Mouse (Mus musculus): Measurements from ENCODE around the gene Gprc5b. TPM values are rescaled to one million over a fixed set of nuclear protein-coding genes. Genes with fewer than 3 reads are reported as not detected.

Gprc5b gene
- polyA plus RNA-seq (2016; fragmentation: Nextera tagmentation; extraction: Ambion mirVana), result 17.5 and 25.4 TPM in 2 replicates

DNA sequence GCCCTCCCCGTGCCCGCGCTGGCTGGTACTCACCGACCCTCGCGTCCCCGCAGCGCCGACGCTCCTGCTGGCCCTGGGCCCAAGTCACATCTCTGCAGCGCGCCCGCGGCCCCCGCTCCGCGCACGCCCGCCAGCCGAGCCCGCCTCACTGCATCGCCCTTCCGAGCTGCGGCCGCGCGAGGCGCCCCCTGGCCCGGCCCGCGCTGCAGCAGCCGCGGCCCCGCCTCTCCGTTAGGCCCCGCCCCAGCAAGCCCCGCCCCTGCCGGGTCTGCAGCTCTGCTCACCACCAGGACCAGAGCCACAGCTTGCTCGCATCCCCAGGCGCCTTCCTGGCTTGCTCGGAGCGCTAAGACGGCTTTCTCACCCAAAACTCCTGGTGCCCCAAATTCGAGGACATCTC lies at the start of gene Gprc5b:
TSS of gene Gprc5b (minus strand) at position 205 of the 400 bp plus-strand sequence.
- DNase-seq (ENCODE audit: low spot score), result peak; percentile 90
- Histone ChIP-seq H3K27ac (peak within 1 kb of the TSS; percentile 94), H3K4me3 (peak within 1 kb of the TSS; percentile 83), H3K36me3 (peaks cover 10% of the 10 kb centered on the region), H3K9me3 (no peaks in the 10 kb centered on the region), H3K27me3 (ENCODE audit: insufficient read depth, poor library complexity, severe bottlenecking) (peaks cover 6% of the 10 kb centered on the region), H3K4me1 (replicated peaks) (peaks cover 52% of the 10 kb centered on the region)
- WGBS, result under 1% methylated on average over 44 of the region's 44 CpGs

DNA sequence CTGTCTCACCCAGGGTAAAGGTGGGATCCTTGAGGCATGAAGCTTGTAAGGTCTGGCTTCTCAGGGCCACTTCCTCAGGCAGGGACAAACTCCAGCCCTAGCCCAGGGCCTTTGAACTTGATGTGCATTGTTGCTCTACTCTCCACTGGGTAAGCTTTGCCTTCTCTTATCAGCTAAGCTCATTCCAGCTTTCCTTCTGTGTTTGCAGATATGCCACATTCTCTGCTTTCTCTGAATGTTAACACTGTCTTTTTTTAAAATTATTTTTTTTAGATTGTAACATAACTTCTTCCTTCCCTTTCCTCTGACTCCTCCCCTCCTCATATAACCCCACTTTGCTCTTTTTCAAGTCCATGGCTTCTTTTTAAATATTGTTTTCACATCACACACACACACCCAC lies 46.5 kb upstream of the Gprc5b start:
- Histone ChIP-seq H3K36me3 (no peaks in the 10 kb centered on the region), H3K4me3 (no peak overlapping the region), H3K27me3 (ENCODE audit: insufficient read depth, poor library complexity, severe bottlenecking) (no peaks in the 10 kb centered on the region), H3K4me1 (replicated peaks) (no peaks in the 10 kb centered on the region), H3K27ac (no peak overlapping the region), H3K9me3 (no peaks in the 10 kb centered on the region)
- DNase-seq (ENCODE audit: low spot score), result no peak

DNA sequence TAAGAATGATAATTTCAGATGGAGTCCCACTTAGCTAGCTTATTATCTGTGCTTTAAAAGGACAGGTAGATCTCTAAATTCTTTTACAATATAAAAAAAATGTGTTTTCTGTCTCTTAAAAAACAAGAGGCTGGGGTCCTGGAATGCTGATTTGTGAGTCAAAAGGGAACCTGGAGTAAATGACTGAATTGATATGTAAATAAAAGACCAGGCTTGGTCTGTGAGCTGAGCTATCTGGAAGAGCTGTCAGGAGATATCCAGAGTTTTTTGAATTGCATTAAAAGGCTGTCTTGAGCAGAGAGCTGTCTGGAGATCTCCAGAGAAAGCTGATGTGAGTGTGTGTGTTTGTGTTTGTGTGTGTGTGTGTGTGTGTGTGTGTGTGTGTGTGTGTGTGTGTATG lies 42.6 kb upstream of the Gprc5b start:
- no peak overlapping the region for H3K27ac ChIP-seq
- H3K4me3 ChIP-seq, result no peak overlapping the region
- no peaks in the 10 kb centered on the region for H3K27me3 ChIP-seq (ENCODE audit: insufficient read depth, poor library complexity, severe bottlenecking)
- no peaks in the 10 kb centered on the region for H3K9me3 ChIP-seq
- DNase-seq (ENCODE audit: low spot score), result no peak
- H3K36me3 ChIP-seq, result no peaks in the 10 kb centered on the region
- no peaks in the 10 kb centered on the region for H3K4me1 ChIP-seq (replicated peaks)

DNA sequence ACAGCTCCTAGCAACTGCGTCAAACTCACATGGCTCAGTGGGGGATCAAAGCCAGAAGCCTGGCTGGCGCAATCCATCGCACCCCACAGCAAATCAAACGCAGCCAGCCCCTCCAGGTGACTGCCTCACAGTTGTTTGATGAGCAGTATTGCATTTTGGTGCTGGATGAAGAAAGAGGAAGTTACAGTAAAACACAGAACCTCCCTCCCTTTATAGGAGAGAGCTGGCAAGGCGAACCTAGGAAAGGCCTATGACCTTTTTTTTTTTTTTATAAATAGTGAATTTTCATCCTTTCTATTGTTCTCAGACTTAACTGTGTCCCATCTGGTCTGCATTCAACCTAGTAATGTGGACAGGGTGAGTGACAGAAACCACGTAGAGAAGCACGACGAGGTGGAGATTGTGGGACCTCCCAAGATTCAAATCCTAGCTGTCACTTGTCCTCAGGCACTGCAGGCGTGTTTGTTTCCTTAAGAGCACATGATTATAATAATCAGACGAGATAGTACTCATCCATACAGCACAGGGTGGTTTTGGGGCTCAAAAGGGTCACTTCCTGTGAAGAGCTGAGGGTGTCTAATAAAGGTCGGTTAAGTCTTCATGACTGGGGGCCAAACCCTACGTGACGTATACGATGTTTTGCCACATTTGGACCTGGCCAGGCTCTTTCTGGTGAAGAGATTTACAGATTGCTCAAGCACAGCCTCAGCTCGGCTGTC lies 39.4 kb upstream of the Gprc5b start:
- Histone ChIP-seq H3K9me3 (no peaks in the 10 kb centered on the region), H3K27ac (no peak overlapping the region), H3K36me3 (no peaks in the 10 kb centered on the region), H3K27me3 (ENCODE audit: insufficient read depth, poor library complexity, severe bottlenecking) (no peaks in the 10 kb centered on the region), H3K4me1 (replicated peaks) (no peaks in the 10 kb centered on the region), H3K4me3 (no peak overlapping the region)
- 70% methylated on average over 15 of the region's 15 CpGs for WGBS
- no peak for DNase-seq (ENCODE audit: low spot score)

DNA sequence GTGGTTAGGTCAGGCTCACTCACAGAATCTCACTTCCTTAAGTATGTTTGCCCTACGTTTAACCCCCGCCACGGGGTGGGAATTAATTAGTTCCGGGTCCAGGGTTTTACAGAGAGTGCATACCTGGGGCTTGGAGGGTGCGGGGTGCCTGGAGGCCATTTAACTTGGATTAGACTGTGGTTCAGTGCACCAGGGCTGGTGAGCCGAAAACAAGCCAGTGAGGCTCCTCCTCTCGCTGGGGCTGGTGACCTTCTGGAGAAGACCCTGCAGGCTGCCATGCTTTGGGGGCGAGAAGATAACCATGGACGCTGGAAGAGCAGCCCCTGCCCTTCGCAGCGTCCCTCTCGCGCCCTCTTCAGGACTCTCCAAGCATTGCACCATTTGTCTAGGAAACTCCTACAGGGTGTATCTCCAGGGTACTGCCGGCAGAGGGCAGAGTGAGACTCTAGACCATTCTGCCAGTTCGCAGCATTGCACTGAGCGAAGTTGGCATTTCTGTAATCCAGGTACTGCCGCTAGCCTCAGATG lies 28.4 kb upstream of the Gprc5b start:
- Histone ChIP-seq H3K4me3 (no peak overlapping the region), H3K27me3 (ENCODE audit: insufficient read depth, poor library complexity, severe bottlenecking) (no peaks in the 10 kb centered on the region), H3K4me1 (replicated peaks) (0 out of 2 replicates have a peak, but pooled peaks cover 4% of the 10 kb centered on the region), H3K9me3 (no peaks in the 10 kb centered on the region), H3K27ac (peak overlapping the region; percentile 50; the same call in 1 of the 2 replicates), H3K36me3 (no peaks in the 10 kb centered on the region)
- WGBS, result 33% methylated on average over 17 of the region's 17 CpGs
- DNase-seq (ENCODE audit: low spot score), result peak; percentile 76

DNA sequence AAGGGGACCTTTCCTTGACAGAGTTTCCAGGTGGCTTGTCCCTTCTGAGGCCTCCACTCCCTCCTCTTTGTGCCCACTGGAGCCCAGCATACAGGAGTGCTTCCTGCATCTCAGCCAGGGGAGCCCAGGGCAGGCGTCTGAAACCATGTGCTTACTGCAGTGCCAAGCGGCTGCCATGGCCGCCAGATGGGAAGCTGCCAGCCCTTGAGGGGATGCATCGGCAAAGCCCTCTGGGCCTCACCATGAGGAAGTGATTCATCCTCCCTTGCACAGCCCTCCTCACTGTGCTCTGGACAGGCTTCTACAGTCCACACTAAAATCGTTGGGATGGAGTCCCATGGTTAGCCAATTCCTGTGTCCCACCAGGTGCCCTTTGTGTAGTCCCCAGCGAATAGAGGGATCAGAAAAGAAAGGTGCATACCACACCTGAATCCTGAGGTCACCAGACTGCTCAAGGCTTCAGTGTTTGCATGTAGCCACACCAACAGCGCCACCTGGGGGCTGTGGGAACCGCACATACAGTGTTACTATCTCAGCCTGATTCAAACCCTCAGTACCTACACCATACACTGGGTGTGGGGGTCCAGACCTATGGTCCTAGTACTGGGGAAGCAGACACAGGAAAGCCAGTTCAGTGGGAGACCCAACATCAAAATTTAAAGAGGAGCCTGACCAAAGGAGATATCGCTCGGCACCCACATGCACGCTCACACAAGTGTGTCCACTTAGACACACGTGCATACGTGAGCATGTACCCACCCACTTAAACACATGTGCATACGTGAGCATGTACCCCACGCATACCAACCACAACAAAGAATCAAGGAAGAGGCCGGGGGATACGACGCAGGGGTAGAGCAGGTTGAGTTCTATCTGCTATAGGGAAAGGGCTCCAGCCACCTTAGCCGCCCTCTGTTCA lies 27.5 kb upstream of the Gprc5b start:
- Histone ChIP-seq H3K27me3 (ENCODE audit: insufficient read depth, poor library complexity, severe bottlenecking) (no peaks in the 10 kb centered on the region), H3K4me3 (no peak overlapping the region), H3K36me3 (no peaks in the 10 kb centered on the region), H3K9me3 (no peaks in the 10 kb centered on the region), H3K27ac (0 out of 2 replicates have a peak overlapping the region, but pooled peaks have one; percentile 24), H3K4me1 (replicated peaks) (0 out of 2 replicates have a peak, but pooled peaks cover 4% of the 10 kb centered on the region)
- peak; percentile 27 for DNase-seq (ENCODE audit: low spot score)
- 79% methylated on average over 19 of the region's 19 CpGs for WGBS

DNA sequence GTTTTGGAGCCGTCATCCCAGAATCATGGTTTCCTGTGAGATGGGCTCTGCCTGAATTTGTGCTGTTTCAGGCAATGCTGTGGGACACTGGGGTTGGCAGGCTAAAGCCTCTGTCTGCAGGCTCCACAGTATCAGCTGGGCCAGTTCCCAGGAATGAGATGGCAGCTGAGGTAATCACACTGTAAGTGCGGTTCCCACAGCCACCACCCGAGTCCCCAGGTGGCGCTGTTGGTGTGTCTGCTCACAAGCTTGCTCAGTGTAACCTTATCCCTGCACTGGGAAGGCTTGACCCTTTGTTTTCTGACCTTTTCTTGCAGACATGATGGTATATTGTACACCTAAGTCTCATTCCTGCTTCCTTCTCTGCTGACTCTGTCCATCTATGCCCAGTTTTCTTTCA lies 24.5 kb upstream of the Gprc5b start:
- WGBS, result 13% methylated on average over 4 of the region's 4 CpGs
- Histone ChIP-seq H3K9me3 (no peaks in the 10 kb centered on the region), H3K36me3 (no peaks in the 10 kb centered on the region), H3K4me3 (no peak overlapping the region), H3K27ac (peak overlapping the region; percentile 25; the same call in 1 of the 2 replicates), H3K27me3 (ENCODE audit: insufficient read depth, poor library complexity, severe bottlenecking) (no peaks in the 10 kb centered on the region), H3K4me1 (replicated peaks) (0 out of 2 replicates have a peak, but pooled peaks cover 4% of the 10 kb centered on the region)
- peak; percentile 73 for DNase-seq (ENCODE audit: low spot score)

DNA sequence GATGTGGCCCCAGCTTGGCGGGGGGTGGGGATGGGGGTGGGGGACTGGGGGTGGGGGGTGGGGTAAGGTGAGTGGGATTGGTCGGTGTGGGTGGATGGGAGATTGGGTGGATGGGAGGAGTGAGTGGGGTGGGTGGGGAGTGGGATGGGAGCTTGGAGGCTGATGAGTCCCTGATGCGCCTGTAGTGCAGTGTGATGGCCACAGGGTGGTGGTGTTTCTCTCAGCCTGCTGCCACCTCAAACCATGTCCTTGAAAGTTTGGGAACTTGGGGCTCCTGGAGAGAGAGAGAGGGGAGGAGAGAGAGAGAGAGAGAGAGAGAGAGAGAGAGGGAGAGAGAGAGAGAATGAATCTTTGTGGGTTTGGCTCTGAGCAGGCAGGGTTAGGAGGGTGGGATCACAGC lies 20.7 kb upstream of the Gprc5b start:
- Histone ChIP-seq H3K4me1 (replicated peaks) (no peaks in the 10 kb centered on the region), H3K27ac (no peak overlapping the region), H3K27me3 (ENCODE audit: insufficient read depth, poor library complexity, severe bottlenecking) (no peaks in the 10 kb centered on the region), H3K9me3 (no peaks in the 10 kb centered on the region), H3K36me3 (no peaks in the 10 kb centered on the region), H3K4me3 (no peak overlapping the region)
- 0% methylated on average over 3 of the region's 3 CpGs for WGBS
- peak; percentile 49 for DNase-seq (ENCODE audit: low spot score)

DNA sequence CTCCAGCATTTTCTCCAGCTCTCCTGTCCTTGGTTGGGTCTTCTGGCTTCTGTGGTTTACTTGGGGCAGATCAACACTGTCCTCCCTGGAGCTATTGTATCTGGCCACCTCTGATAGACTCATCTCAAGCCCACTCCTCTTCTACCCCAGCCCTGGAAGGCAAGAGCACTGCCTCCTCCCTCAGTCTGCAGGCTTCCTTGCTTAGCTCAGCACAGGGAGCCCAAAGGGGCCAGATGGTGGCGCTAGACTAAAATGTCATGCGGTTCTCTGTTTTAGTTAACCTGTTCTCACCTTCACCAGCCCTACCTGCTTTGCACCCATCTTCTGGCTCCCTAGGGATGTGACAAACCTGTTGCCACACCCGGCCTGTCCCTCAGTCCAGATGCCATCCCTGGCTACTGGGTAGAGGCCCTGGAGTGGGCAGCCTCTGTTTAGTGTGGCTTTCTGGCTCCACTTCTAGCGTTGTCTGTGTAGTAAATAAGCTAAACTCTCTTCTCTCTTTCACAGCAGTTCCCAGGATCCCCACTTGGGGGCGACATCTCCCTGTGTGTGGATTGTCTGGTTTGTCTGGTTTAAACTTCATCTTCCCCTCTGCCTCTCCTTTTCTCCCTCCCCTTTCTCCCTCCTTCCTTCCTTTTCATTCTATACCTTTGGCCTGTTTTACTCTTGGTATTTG lies 16.0 kb upstream of the Gprc5b start:
- Histone ChIP-seq H3K4me1 (replicated peaks) (no peaks in the 10 kb centered on the region), H3K27ac (no peak overlapping the region), H3K4me3 (no peak overlapping the region), H3K27me3 (ENCODE audit: insufficient read depth, poor library complexity, severe bottlenecking) (no peaks in the 10 kb centered on the region), H3K36me3 (no peaks in the 10 kb centered on the region), H3K9me3 (no peaks in the 10 kb centered on the region)
- WGBS, result 21% methylated on average over 5 of the region's 5 CpGs
- DNase-seq (ENCODE audit: low spot score), result peak; percentile 74

DNA sequence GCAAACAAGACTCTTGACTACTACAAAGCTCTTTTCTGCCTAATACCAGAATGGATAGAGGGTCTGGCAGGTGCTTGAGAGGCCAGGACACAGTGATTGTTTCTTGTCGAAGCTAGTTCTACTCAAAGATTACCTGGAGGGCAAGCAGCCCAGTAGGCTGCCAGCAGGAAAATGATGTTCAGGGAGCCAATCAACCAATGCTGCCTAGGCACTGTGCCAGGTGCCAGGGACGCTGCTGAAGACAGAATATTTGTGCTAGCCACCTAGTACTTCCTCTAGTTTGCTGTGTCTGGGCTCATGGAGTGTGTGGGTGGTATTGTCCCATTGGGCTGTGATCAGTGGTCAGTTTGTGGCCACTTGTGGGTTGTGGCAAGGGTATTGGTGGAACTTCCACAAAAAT lies 7.5 kb upstream of the Gprc5b start:
- Histone ChIP-seq H3K36me3 (no peaks in the 10 kb centered on the region), H3K4me3 (no peak overlapping the region), H3K27me3 (ENCODE audit: insufficient read depth, poor library complexity, severe bottlenecking) (no peaks in the 10 kb centered on the region), H3K27ac (no peak overlapping the region), H3K9me3 (no peaks in the 10 kb centered on the region), H3K4me1 (replicated peaks) (no peaks in the 10 kb centered on the region)
- WGBS, result 71% methylated on average over 2 of the region's 2 CpGs
- DNase-seq (ENCODE audit: low spot score), result no peak

DNA sequence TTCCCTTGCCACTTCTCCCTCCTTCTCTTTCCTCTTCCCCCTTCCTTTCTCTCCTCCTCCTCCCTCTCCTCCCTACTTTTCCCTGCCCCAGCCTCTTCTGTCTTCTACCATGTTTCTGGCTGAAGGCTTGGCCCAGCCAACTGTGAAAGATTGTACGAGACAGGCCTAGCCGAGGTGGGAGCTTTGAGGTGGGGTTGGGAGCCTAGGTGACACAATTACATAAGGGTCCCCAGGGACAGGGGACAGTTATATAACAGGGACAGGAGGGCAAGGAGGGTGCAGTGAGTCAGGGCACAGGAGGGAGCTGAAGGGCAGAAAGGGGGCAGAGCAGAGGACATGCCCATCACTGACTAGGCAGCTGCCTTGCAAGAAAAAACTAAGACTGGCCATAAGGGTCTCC lies 7.0 kb upstream of the Gprc5b start:
- Histone ChIP-seq H3K4me1 (replicated peaks) (no peaks in the 10 kb centered on the region), H3K27me3 (ENCODE audit: insufficient read depth, poor library complexity, severe bottlenecking) (no peaks in the 10 kb centered on the region), H3K4me3 (no peak overlapping the region), H3K36me3 (no peaks in the 10 kb centered on the region), H3K9me3 (no peaks in the 10 kb centered on the region), H3K27ac (no peak overlapping the region)
- DNase-seq (ENCODE audit: low spot score), result no peak
- WGBS, result 70% methylated on average over 2 of the region's 2 CpGs

DNA sequence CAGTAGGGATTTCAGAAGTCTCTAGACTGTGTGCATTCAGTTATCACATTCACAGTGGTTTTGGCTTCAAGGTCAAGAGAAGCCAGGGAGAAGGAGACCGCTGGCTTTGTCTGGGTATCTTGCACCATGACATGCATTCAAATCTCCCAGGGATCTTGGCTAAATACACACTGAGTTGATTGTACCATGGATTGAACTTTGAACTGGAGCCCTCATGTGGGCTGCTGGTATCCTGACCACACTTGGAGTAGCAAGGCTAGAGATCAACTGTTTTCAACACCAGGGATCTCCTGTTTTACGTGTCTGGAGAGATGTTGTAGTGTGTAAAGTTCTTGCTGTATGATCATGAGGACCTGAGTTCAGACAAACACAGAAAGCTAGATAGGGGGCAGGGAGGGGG lies 4.8 kb upstream of the Gprc5b start:
- Histone ChIP-seq H3K36me3 (no peaks in the 10 kb centered on the region), H3K4me1 (replicated peaks) (peaks cover 12% of the 10 kb centered on the region), H3K27ac (no peak overlapping the region), H3K4me3 (no peak overlapping the region), H3K9me3 (no peaks in the 10 kb centered on the region), H3K27me3 (ENCODE audit: insufficient read depth, poor library complexity, severe bottlenecking) (peaks cover 6% of the 10 kb centered on the region)
- WGBS, result 54% methylated on average over 2 of the region's 2 CpGs
- no peak for DNase-seq (ENCODE audit: low spot score)
